Mouse (Mus musculus) kidney, adult 2 months (tissue): ENCODE data around the gene Senp3.
A peak's percentile ranks its signal among the peaks of the same experiment; 100 is the strongest.

ENCODE experiments used
- CTCF ChIP-seq: fragments of 200-500 bp; conservative IDR thresholded peaks from 2 replicates; pipeline ENCODE4 v1.5.1; 2011; ENCODE audit warnings: low read depth, mild to moderate bottlenecking, control low read depth, low read length, moderate library complexity, mixed read lengths; ENCODE audit not compliant: insufficient read depth, insufficient read length
- POLR2A ChIP-seq: fragments of 200-500 bp; IDR thresholded peaks from one replicate; pipeline ENCODE4 v1.6.1; 2011; ENCODE audit warnings: low read depth, low read length, control low read depth

DNA sequence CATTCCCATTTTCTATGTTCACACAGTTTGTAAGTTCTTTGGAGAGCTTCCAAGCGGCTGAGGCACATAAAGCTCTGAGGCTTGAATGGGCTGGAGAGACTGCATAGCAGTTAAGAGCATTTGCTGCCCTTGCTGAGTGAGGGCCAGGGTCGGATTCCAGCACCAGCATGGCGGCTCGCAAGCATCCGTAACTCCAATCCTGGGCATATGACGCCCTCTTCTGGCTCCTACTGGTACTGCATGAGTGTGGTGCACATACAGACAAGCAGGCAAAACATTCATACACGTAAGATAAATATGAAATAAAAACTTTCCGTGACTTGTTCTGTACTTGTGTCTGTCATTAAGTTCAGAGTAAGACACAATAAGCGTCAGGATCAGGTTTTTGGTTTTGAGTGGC is 33.6 kb upstream of the Senp3 start:
- TF ChIP-seq CTCF (peak; percentile 79), POLR2A (no peak)
